Mouse (Mus musculus) liver, adult 2 months (tissue): ENCODE measurements at regions not wholly inside any gene's neighbourhood (a gene's known extent, or its start where the extent isn't known, plus 50 kb on each side); places are given as distances from the start of the nearest gene placed in this dataset.
A peak's percentile ranks its signal among the peaks of the same experiment; 100 is the strongest.

Experiments
- DNase-seq: peaks from one replicate; pipeline ENCODE4 v3.0.0-alpha.2; 2011; ENCODE audit warnings: low read depth, low spot score; ENCODE audit errors: extremely low read depth
- H3K27ac ChIP-seq: fragments of 200-500 bp; replicated peaks from 2 replicates; pipeline ENCODE4 v1.5.1; 2012; ENCODE audit warnings: low read depth, mild to moderate bottlenecking, control low read depth, inconsistent platforms, low read length; ENCODE audit not compliant: insufficient read depth
- H3K27me3 ChIP-seq: fragments of 200-500 bp; 2 replicates; pipeline ENCODE4 v1.6.1; 2012; ENCODE audit warnings: mild to moderate bottlenecking, moderate library complexity, low read length, inconsistent platforms; ENCODE audit not compliant: control insufficient read depth, insufficient read depth
- H3K36me3 ChIP-seq: fragments of 200-500 bp; 2 replicates; pipeline ENCODE4 v1.6.1; 2012; ENCODE audit warnings: low read length, inconsistent platforms; ENCODE audit not compliant: control insufficient read depth, insufficient read depth
- H3K4me1 ChIP-seq: fragments of 200-500 bp; 2 replicates; pipeline ENCODE4 v1.6.1; 2011; ENCODE audit warnings: low read length; ENCODE audit not compliant: control insufficient read depth, insufficient read depth
- H3K4me3 ChIP-seq: fragments of 200-500 bp; 2 replicates; pipeline ENCODE4 v1.5.1; 2011; ENCODE audit warnings: low read depth, mild to moderate bottlenecking, control low read depth, low read length, moderate library complexity; ENCODE audit not compliant: insufficient read depth
- H3K79me2 ChIP-seq: fragments of 200-500 bp; 2 replicates; pipeline ENCODE4 v1.6.1; 2012; ENCODE audit warnings: inconsistent platforms, mild to moderate bottlenecking, low read length, moderate library complexity; ENCODE audit not compliant: control insufficient read depth, insufficient read depth
- H3K9ac ChIP-seq: fragments of 200-500 bp; 2 replicates; pipeline ENCODE4 v1.6.1; 2012; ENCODE audit warnings: low read depth, mild to moderate bottlenecking, control low read depth, inconsistent platforms, low read length
- CTCF ChIP-seq: fragments of 200-500 bp; IDR thresholded peaks from 2 replicates; pipeline ENCODE4 v1.5.1; 2011; ENCODE audit warnings: low read depth, low read length, control low read depth
- POLR2A ChIP-seq: fragments of 200-500 bp; IDR thresholded peaks from 2 replicates; pipeline ENCODE4 v1.6.1; 2011; ENCODE audit warnings: low read length, control low read depth; ENCODE audit not compliant: insufficient read depth; ENCODE audit errors: extremely low read depth
- WGBS: fragments of 180-500 bp; shearing (Covaris S2); methylation state at CpG from one replicate; pipeline ENCODE4 v1.1.7; 2018; 5-methylcytosine and 5-hydroxymethylcytosine counted together

- peak; percentile 95 for DNase-seq
- H3K27ac ChIP-seq: no peak overlapping the region
- no peaks in the 10 kb centered on the region for H3K79me2 ChIP-seq
- H3K4me1 ChIP-seq: peaks cover 4% of the 10 kb centered on the region; the same call in 1 of the 2 replicates
- no peaks in the 10 kb centered on the region for H3K27me3 ChIP-seq
- H3K36me3 ChIP-seq: no peaks in the 10 kb centered on the region
- H3K9ac ChIP-seq: no peak overlapping the region
- no peak for TF ChIP-seq CTCF
- TF ChIP-seq POLR2A: no peak
- H3K4me3 ChIP-seq: no peak overlapping the region
- WGBS: 14% methylated on average over 5 of the region's 5 CpGs
These were observed 55.3 kb upstream of the D16Ertd472e start for GRCm38 (mm10) chr16:78631797-78632196.

- no peaks in the 10 kb centered on the region for H3K27me3 ChIP-seq
- no peaks in the 10 kb centered on the region for H3K79me2 ChIP-seq
- peak; percentile 31 for DNase-seq
- no peaks in the 10 kb centered on the region for H3K36me3 ChIP-seq
- H3K9ac ChIP-seq: no peak overlapping the region
- H3K4me3 ChIP-seq: no peak overlapping the region
- no peak overlapping the region for H3K27ac ChIP-seq
- peak; percentile 22; the same call in 1 of the 2 replicates for TF ChIP-seq CTCF
- no peak for TF ChIP-seq POLR2A
- peaks cover 1% of the 10 kb centered on the region; the same call in 1 of the 2 replicates for H3K4me1 ChIP-seq
- WGBS: 38% methylated on average over 2 of the region's 2 CpGs
These were observed 50.3 kb upstream of the D16Ertd472e start for GRCm38 (mm10) chr16:78626803-78627202.
